Mouse (Mus musculus) heart, postnatal 36 days (tissue): ENCODE data around the gene Slc2a2. TPM values are rescaled to one million over a fixed set of nuclear protein-coding genes. Genes with fewer than 3 reads are reported as not detected.

Experiments
- DNase-seq, 2 experiments: peaks; one replicate each; pipeline ENCODE4 v3.0.0; 2021 to 2022
- intact Hi-C: fragments of 180-260 bp; cut with DNase I; formaldehyde crosslinking; loops from one replicate; pipeline ENCODE4 v1.15.1; 2025
- total RNA-seq, 2 experiments: library from RNA; stranded (reverse); gene quantifications; 2 replicates each; pipeline ENCODE4 v1.2.3; 2021

Gene Slc2a2
- total RNA-seq, result not detected

- intact Hi-C loops, result no loop called here
- DNase-seq, result no peak
Measured at GRCm38 (mm10) chr3:28697797-28698196, at the start of gene Slc2a2. Slc2a2 (plus strand) TSS chr3:28697903.

- DNase-seq, result no peak
- intact Hi-C loops, result no loop called here
Measured at GRCm38 (mm10) chr3:28652574-28652973, 45.1 kb upstream of the Slc2a2 start.

- intact Hi-C loops, result no loop called here
- no peak for DNase-seq
Measured at GRCm38 (mm10) chr3:28653043-28653442, 44.7 kb upstream of the Slc2a2 start.

DNA sequence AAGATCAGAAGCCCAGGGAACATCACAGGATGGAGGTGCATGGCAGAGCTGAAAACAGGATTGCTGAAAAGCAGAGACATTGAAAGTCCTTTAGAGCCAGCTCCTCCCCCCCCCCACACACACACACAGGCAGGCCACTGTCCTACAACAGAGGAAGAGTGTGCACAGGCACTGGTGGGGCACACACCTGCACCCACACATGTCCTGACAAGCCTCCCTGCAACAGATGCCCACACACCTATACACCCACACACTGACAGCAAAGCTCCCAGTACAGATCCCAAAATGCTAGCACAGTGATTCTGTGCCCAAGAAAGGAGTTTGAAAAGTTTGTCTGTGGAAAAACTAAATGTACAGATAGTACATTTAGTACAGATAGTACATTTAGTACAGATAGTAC lies 43.0 kb upstream of the Slc2a2 start:
- intact Hi-C loops, result no loop called here

DNA sequence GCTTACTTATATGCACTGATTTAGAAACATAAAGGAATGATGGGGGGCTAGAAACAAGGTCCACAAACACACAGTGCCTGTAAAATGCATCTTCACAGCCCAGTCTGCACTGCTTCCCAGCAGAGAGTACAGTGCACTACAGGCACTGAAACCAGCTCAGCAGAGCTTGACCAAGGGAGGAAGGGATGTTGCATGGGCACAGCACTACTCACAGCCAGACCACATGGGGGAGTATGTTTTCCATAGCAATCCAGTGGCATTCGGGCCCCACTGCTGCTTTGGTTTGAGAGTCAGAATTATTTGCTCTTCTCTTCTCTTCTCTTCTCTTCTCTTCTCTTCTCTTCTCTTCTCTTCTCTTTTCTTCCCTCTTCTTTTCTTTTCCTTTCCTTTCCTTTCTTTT lies 39.4 kb upstream of the Slc2a2 start:
- intact Hi-C loops, result no loop called here
- no peak for DNase-seq

More for the DNA sequence above, 43.0 kb upstream of the Slc2a2 start:
- no peak for DNase-seq

- intact Hi-C loops, result no loop called here
- no peak for DNase-seq
Measured at GRCm38 (mm10) chr3:28680851-28681250, 16.9 kb upstream of the Slc2a2 start.

- no peak for DNase-seq
- intact Hi-C loops, result no loop called here
Measured at GRCm38 (mm10) chr3:28681866-28682265, 15.8 kb upstream of the Slc2a2 start.

- intact Hi-C loops, result no loop called here
Measured at GRCm38 (mm10) chr3:28682411-28682810, 15.3 kb upstream of the Slc2a2 start.

DNA sequence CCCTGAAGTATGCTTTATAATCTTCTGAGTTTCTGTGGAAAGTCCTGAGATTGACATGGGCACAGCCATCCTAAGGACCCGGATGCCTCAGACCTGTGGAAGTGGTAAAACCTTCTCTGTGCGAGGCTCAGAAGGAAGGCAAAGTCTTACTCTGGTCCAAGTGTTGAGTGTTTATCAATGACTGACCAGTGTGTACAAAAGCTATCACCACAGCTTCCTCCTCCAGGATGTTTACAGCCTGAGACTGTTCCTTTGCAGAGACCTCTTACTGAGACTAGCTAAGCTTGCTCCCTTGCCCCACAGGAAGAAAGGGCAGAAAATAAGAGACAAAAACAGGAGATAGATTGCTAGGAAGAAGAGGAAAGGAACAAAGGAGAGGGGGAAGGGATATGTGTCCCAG lies 12.2 kb upstream of the Slc2a2 start:
- no peak for DNase-seq
- intact Hi-C loops, result no loop called here

More at GRCm38 (mm10) chr3:28682411-28682810, 15.3 kb upstream of the Slc2a2 start:
- DNase-seq, result no peak

DNA sequence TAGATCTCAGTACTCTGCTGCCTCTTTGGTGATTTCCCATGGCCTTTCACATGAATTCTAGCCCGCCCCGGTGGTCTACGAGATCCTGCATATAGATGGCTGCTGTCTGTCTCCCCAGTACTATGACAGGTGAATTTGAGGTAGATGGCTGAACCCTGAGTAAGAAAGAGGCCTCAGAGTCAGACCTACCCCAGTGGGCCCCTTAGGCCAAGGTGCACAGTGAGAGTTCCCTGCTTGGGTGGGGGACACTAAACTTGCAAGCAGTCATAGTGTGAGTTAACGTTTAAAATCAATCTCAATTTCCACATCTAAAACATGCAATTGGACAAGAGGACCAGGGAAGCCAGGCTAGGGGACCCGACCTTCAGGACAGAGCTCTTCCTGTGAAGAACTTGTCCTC lies 2.9 kb upstream of the Slc2a2 start:
- intact Hi-C loops, result no loop called here
- DNase-seq, result no peak

- intact Hi-C loops, result no loop called here
- no peak for DNase-seq
Measured at GRCm38 (mm10) chr3:28695608-28696007, 2.1 kb upstream of the Slc2a2 start.

GRCm38 (mm10) chr3:28696162-28696561 lies 1.5 kb upstream of the Slc2a2 start:
- DNase-seq, result no peak
- intact Hi-C loops, result no loop called here

GRCm38 (mm10) chr3:28699601-28700000 lies 1.9 kb downstream of the Slc2a2 start:
- intact Hi-C loops, result no loop called here
- no peak for DNase-seq

GRCm38 (mm10) chr3:28705522-28706137 lies 7.9 kb downstream of the Slc2a2 start:
- DNase-seq, result no peak
- intact Hi-C loops, result no loop called here

DNA sequence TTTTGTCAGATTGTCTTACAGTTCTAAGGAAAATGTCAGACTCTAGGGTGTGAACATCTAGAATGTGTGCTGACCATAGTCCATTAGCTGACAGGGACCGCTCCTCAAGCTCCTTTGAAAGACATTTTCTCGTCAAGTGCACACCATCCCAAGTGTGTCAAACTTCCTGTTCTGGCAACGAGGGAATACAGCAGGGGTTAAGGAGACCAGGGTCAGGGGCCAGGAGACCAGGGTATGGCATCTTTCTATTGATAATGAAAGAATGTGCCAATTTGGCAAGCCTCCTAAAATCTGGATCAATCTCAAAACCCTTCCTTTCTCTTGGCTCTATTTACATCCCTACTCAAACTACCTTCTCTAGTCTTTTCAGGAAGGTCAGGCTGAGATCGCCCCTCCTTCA lies 9.0 kb downstream of the Slc2a2 start:
- intact Hi-C loops, result no loop called here
- no peak for DNase-seq

DNA sequence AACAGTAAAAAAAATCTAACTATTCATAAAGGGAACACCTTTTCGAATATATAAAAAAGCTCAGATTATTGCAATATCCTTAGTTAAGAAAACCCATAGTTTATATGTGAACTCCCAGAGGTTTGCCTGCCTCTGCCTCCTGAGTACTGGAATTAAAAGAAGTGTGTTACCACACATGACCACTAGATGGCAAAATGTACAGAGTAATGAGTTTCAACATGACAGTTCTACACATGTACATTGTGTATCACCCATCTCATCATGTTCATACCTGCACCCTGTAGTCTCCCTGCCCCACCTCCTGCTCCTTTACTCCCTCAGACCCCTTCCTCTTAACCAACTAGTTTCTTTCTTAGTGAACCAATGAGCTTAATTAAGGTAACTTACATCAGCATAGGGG lies 12.0 kb downstream of the Slc2a2 start:
- intact Hi-C loops, result loop anchor here (1.0 kb wide), 1 partner anchor 37 kb away; no protein-coding TSS in a partner anchor
- no peak for DNase-seq

- intact Hi-C loops, result no loop called here
- no peak for DNase-seq
Measured at GRCm38 (mm10) chr3:28713913-28714698, 16.4 kb downstream of the Slc2a2 start.

GRCm38 (mm10) chr3:28718521-28718920 lies 20.8 kb downstream of the Slc2a2 start:
- DNase-seq, result no peak
- intact Hi-C loops, result no loop called here

- intact Hi-C loops, result no loop called here
- DNase-seq, result no peak
Measured at GRCm38 (mm10) chr3:28721218-28721617, 23.5 kb downstream of the Slc2a2 start.

DNA sequence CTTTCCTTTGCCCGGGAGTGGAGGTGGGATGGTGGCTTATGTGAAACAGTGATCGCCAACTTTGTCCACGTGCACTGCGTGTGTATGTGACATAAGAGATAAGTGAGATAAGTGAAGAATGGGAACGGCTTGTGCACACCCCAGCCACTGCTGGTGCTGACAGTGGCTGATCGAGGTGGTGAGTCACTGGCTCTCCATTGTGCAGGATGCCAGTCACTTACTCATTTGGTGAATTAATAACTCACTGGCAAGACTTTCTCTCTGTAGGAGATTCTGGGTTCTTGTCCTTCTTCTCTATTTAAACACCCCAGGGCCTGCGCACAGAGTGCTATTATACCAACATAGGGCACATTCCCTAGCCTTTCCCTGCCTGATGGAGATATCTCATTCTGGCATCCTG lies 24.1 kb downstream of the Slc2a2 start:
- intact Hi-C loops, result no loop called here

DNA sequence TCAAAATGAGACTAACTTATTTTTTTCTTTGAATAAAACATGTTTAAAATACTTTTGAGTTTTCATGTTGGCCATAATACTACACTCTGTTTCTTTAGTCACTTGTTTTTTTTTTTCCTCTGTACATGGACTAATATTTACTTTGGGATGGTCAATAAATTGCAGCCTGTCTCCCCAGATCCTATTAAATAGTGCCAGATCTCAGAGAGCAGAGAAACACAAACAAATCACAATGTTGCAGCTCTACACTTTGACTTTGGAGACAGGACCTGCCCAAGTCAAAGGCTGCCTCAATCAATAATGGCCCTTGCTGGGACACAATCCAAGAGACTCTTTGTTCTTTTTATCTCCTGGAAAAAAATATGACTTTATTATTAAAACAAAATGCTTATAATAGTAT lies 24.8 kb downstream of the Slc2a2 start:
- intact Hi-C loops, result no loop called here
- no peak for DNase-seq

More for the DNA sequence above, 24.1 kb downstream of the Slc2a2 start:
- no peak for DNase-seq

- no peak for DNase-seq
- intact Hi-C loops, result no loop called here
Measured at GRCm38 (mm10) chr3:28723534-28723933, 25.8 kb downstream of the Slc2a2 start.
